Mouse (Mus musculus): ENCODE results near the gene Plscr2.

Plscr2 gene

DNA sequence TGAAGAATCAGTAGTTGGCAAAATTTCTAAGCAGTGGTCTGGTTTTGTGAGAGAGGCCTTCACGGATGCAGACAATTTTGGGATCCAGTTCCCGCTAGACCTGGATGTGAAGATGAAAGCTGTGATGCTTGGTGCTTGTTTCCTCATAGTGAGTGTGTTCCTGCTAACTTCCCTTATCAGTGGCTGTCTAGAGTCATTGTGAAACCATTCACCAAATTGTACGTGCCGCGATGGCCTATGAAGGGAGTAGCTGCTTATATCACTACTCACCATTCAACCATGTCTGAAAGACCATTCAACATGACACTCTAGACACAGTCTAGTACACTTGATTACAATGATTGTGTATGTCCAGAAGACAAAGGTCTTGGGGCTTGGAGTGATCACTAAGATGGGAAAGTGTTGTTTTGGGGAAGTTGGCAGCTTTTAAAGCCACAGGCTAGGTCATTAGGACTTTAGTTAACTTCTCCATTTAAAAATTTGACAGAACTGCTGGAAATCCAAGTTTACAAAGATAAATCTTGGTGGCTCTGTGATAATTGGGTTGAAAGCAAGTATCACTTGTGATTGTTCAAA is 5.5 kb upstream of the Plscr2 start:
- ChIA-PET POLR2A (interaction anchor here (1.4 to 2.5 kb wide), 7 partner anchors 8 to 20 kb away, joined by 3 to 15 read pairs (median 9); partner anchors contain the start of gene Plscr1 (in 1 of the 4)), CTCF (no interaction called here)

- CTCF ChIA-PET: no interaction called here
Measured at GRCm38 (mm10) chr9:92270927-92271326, 4.5 kb upstream of the Plscr2 start.

GRCm38 (mm10) chr9:92272650-92273049 is 2.8 kb upstream of the Plscr2 start:
- ChIA-PET CTCF (no interaction called here), POLR2A (interaction anchor here in 1 of 4 experiments (1.2 to 3.2 kb wide), 2 partner anchors 11 to 22 kb away, joined by 4 to 12 read pairs; no protein-coding TSS in a partner anchor)

More at GRCm38 (mm10) chr9:92270927-92271326, 4.5 kb upstream of the Plscr2 start:
- POLR2A ChIA-PET: interaction anchor here (1.4 to 2.5 kb wide), 7 partner anchors 9 to 21 kb away, joined by 3 to 15 read pairs (median 9); partner anchors contain the start of gene Plscr1 (in 1 of the 4)

- CTCF ChIA-PET: no interaction called here
- POLR2A ChIA-PET: interaction anchor here in 3 of 4 experiments (1.1 to 3.2 kb wide), 5 partner anchors 11 to 23 kb away, joined by 3 to 12 read pairs (median 4); no protein-coding TSS in a partner anchor
Measured at GRCm38 (mm10) chr9:92273271-92273670, 2.1 kb upstream of the Plscr2 start.

DNA sequence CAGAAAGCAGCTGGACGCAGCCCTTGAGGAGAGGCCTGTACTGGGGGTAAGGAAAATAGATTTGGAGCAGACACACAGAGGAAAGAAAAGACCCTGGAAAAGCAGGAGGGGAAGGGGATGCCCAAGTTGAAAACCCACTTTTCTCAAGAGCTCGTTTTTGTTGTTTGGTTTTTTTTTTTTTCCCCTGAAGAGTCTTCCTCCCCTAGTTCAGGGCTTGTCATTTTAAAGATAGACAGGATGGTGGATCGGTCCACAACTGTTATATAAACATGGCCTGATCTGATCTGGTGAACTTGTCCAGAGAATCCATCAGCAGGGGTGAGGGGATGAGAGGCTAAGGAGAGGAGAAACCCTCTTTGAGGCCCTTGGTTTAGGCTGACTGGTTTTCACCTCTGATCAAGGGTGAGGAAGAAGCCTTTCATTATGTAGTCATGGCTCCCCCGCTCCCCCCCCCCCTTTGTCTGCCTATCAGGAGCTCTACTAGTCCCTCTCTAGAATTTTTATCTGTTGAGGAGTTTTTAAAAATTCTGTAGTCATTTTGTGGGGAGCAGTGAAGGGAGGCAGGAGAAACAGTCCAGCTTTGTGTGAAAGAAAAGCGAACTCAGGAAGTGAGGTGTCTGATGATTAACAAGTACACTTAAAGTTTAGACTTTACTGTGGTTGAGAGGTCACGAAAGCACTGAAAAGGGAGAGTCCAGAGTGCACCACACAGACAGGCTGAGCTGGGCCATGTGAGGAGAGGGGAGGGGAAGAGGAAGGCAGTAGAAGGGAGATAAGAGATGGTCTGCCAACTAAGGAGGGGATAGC is 1.2 kb upstream of the Plscr2 start:
- ChIA-PET POLR2A (interaction anchor here in 3 of 4 experiments (0.6 to 3.2 kb wide), 7 partner anchors 12 to 268 kb away, joined by 3 to 12 read pairs (median 3); no protein-coding TSS in a partner anchor), CTCF (interaction anchor here in 1 of 4 experiments (0.6 kb wide), 1 partner anchor 137 kb away, joined by 3 read pairs; no protein-coding TSS in a partner anchor)

DNA sequence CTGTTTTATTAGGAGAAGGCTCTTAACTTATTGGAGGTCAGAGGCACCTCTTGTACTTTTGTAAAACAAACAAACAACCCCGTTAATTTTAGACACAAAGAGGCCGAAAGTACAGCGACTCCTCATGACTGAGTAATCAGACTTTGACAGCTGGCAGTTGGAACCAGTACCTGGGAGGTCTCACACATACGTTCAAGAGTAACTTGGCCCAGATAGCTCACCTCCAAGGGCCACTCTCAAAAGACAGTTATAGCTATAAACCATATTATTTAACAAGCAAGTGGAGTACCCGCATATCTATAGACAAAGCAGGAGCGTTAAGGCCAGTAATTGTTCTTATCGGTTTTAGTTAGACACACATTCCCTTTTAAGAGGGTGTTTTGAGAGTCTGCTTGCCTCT is 958 bp downstream of the Plscr2 start:
- POLR2A ChIA-PET: interaction anchor here in 2 of 4 experiments (1.0 to 1.8 kb wide), 6 partner anchors 14 to 26 kb away, joined by 3 to 8 read pairs (median 6); partner anchors contain the start of gene Plscr1 (in 1 of the 2)
- CTCF ChIA-PET: no interaction called here

DNA sequence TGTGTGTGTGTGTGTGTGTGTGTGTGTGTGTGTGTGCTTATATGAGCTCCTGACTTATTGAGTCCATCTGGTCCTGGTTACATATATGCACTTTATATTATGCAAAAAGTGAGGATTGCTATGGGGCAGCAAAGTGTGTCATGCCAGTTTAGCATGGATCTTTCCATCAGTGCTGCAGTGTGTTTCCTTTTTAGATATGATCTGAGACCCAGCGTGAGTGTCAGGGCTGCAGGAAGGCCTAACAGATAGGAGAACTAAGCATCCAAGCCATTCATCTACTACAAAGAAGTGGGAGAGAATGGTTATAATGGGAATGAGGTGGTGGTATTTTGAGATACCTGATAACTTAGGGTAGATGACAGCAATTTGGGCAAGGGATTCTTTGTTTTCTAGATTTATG is 4.6 kb downstream of the Plscr2 start:
- CTCF ChIA-PET: no interaction called here
- POLR2A ChIA-PET: interaction anchor here in 1 of 4 experiments (2.3 kb wide), 1 partner anchor 30 kb away, joined by 7 read pairs; no protein-coding TSS in a partner anchor

DNA sequence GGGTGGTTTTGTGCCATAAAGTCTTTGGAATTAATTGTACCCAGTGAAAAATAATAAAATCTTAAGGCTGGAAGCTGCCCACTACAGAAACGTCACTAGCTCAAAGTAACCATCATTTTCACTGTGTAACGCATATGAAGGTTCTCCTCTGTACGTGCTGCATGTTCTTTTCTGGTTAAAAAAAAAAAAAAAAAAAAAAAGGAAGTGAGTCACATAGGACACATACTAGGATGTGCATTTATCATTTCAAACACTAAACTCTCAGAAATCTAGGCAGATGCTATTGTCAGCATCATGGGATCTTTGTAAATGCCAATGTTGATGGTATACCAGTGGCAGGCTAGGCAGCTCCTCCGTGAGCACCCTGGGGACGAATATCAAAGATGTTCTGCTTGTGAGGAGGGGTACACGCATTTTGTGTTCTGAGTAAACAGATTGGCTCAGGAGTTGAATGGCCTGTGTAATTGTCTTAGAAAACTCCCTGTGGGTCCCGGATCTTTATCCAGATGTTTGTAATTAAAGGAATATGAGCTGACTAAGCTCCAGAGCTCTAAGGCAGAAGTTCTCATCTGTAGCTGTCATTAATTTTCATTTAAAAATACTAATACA is 7.3 kb downstream of the Plscr2 start:
- CTCF ChIA-PET: no interaction called here

GRCm38 (mm10) chr9:92289675-92290074 is 14.3 kb downstream of the Plscr2 start:
- CTCF ChIA-PET: no interaction called here
- POLR2A ChIA-PET: no interaction called here

More for the DNA sequence above, 7.3 kb downstream of the Plscr2 start:
- POLR2A ChIA-PET: interaction anchor here in 1 of 4 experiments (0.6 to 2.1 kb wide), 3 partner anchors 15 to 51 kb away, joined by 4 to 7 read pairs (median 5); partner anchors contain the start of gene Plscr1

DNA sequence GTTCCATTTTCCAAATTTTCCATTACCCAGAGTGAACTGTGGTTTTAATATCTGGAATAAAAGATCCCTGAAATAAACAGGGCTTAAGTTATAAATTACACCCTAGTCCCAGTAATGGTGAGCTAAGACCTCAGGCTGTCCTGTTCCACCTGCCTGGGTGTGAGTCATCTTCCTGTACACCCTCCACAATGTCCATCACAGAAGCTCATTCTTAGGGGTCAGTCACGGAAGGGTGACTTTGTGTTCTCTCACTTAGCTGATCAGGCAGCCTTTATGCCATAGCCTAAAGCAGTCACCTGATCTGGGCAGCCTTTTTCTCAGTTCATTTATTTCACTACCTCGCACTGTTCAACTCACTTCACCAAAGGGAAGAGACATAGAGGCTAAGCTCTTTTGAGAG is 16.8 kb downstream of the Plscr2 start:
- POLR2A ChIA-PET: interaction anchor here in 1 of 4 experiments (1.1 kb wide), 1 partner anchor 42 kb away, joined by 3 read pairs; no protein-coding TSS in a partner anchor

DNA sequence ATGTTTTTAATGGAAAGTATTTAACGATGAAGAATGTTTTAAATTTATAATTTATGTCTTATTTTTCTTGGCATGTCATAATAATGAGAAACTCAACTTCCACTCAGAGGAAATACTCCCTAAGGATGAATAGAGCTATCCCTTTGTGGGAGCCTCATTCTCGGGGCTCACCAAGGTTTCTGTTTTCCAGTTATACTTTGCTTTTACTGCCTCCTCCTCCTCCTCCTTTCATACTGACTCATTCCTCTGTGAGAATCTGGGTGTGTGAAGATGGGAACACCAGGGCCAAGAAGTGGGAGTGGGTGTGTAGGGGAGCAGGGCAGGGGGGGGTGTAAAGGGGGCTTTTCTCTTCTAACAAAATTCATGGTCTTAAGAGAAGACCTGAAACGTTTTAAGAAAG is 17.5 kb downstream of the Plscr2 start:
- ChIA-PET POLR2A (interaction anchor here in 1 of 4 experiments (1.1 kb wide), 1 partner anchor 42 kb away, joined by 3 read pairs; no protein-coding TSS in a partner anchor), CTCF (no interaction called here)

More for the DNA sequence above, 16.8 kb downstream of the Plscr2 start:
- CTCF ChIA-PET: no interaction called here

DNA sequence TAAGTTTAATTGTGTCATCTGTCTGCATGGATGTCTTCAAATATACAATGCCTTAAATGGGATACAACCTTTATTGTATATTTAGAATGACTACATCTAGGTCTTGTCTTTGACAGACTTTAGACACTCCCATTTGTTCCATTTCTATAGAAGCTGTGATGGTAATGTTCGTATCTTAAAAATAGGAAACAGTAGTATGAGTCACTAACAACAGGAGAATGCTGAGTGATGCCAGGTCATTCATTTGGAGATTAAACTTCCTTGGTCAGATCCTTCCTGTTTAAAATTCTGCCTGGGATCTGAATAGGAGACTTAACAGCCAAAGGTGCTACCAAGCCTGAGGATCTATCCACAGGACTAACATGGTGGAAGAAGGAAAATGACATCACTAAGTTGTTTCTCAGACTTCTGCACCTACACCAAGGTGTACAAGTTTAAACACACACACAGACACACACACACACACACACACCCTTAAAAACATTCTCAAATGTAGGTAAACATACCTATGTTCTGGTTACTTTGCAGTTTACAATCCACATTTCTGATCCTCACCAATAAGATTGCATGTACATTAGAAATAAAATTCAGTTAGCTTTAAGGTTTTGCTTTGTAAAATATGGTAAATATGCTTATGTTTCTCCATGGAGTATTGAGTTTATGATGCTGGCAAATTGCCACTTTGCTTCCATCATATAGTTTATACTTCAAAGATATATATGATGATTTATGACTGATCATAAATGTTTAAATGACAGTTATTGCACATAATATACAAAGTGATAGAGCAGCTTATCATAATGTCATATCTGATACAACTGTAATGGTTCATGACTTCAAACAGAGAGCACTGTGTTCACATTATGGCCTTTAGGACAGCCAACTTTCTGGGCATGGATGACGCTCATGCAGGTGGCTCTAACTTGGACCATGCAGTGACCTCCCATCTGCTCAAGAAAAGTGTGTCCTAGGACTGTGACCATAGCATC is 18.5 kb downstream of the Plscr2 start:
- CTCF ChIA-PET: no interaction called here
- POLR2A ChIA-PET: interaction anchor here in 1 of 4 experiments (0.7 kb wide), 1 partner anchor 42 kb away, joined by 3 read pairs; no protein-coding TSS in a partner anchor

DNA sequence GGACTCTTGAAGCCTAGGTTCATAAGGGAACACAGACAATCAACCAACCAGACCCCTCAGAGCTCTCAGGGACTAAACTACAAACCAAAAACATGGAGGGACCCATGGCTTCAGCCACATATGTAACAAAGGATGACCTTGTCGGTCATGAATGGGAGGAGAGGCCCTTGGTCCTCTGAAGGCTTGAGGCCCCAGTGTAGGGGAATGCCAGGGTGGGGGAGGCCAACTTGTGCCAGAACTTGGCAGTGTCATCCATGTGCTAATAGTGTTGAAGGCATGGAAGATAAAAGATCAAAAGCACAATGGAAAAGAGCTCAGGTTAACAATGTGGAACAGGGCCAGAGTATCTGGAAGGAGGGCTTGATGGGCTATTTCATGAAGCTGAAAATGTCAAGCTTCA is 22.9 kb downstream of the Plscr2 start:
- POLR2A ChIA-PET: interaction anchor here in 2 of 4 experiments (0.6 to 1.0 kb wide), 2 partner anchors 16 to 48 kb away, joined by 4 read pairs; no protein-coding TSS in a partner anchor
- CTCF ChIA-PET: no interaction called here

DNA sequence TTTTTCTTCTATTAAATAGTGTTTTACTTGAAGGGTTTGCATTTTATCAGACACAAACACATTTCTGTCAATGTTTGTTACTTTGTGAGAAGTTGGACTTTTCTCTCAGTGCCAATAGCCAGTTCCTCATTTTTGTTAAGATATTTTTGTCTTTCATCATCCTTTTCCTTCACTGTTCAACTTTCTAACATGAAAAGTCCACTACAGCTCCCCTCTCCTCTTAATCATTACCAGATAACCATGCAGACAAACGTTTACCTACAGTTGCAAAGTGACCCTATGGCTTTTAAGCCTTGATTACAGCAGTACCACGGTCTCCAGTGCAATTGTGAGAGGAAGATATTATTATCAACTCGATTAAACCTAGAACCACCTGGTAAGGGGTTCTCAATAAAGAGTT is 25.8 kb downstream of the Plscr2 start:
- ChIA-PET POLR2A (no interaction called here), CTCF (no interaction called here)

- ChIA-PET CTCF (no interaction called here), POLR2A (no interaction called here)
Measured at GRCm38 (mm10) chr9:92305075-92305474, 29.7 kb downstream of the Plscr2 start.

- ChIA-PET CTCF (interaction anchor here in 1 of 4 experiments (0.6 kb wide), 1 partner anchor 377 kb away, joined by 3 read pairs; no protein-coding TSS in a partner anchor), POLR2A (no interaction called here)
Measured at GRCm38 (mm10) chr9:92305620-92306220, 30.3 kb downstream of the Plscr2 start.

- POLR2A ChIA-PET: no interaction called here
Measured at GRCm38 (mm10) chr9:92309077-92309476, 33.7 kb downstream of the Plscr2 start, which contains the start of gene 1700057G04Rik. 1700057G04Rik (plus strand) TSS chr9:92309377.

DNA sequence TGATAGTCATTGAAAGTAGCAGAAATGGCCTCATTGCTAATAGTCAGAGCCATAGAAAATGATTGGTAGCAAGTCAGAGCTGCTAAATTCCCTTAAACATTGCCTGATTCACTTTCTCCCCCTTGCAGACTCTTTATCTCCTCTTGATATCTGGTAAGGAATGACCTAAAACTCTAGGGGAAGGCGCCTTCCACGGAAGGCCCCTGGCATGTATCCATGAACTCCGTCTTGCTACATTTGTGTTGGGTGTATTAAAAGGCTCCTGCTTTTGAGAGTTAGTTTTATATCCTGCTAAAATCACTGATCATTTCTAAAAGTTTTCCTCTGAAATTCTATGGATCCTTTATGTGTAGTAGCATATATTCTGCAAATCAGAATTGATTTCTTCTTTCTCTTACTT is 41.4 kb downstream of the Plscr2 start:
- ChIA-PET CTCF (no interaction called here), POLR2A (no interaction called here)

More at GRCm38 (mm10) chr9:92309077-92309476, 33.7 kb downstream of the Plscr2 start, which contains the start of gene 1700057G04Rik:
- CTCF ChIA-PET: no interaction called here
